Mouse (Mus musculus): ENCODE measurements at regions not wholly inside any gene's neighbourhood (a gene's known extent, or its start where the extent isn't known, plus 50 kb on each side); places are given as distances from the start of the nearest gene placed in this dataset.

DNA sequence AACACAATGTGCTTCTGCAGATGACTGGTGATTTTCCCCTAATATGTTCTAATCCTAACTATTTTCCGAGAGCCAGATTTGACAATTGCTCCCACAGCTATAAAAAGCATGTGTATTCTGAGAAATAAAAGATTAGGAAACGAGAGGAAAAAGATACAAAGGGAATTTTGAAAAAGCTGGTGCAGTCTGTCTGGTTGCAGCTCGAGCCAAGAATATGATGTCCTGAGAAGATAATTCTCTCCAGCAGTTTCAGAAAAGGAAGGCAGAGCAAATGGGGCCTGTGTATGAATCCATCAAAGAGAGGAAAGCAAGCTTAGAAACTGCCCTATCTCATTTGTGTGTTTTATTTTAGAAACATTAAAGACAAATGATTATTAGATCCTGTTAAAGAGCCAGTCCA lies 102.9 kb upstream of the Tbl1x start:
- TF ChIP-seq CTCF (conservative IDR thresholded peaks at IDR 0.05; ENCODE audit: low read length) (no peak), POU5F1 (IDR thresholded peaks at IDR 0.05; ENCODE audit: borderline replicate concordance, low read length) (no peak)

Data from E14TG2a.4 (cell line).